Mouse (Mus musculus) c-Kit-positive CD71-negative TER-119-negative erythroid progenitor cells, embryonic 14.5 days (primary cell): ENCODE measurements at regions not wholly inside any gene's neighbourhood (a gene's known extent, or its start where the extent isn't known, plus 50 kb on each side); places are given as distances from the start of the nearest gene placed in this dataset.

Source experiments
- DNase-seq: peaks from one replicate; pipeline ENCODE4 v3.0.0-alpha.2; 2013; ENCODE audit warnings: low read depth

- DNase-seq: no peak
Measured at GRCm38 (mm10) chr8:44094818-44095217, 385.0 kb upstream of the Adam34 start.

GRCm38 (mm10) chr8:44093491-44093890 is 383.6 kb upstream of the Adam34 start:
- no peak for DNase-seq

DNA sequence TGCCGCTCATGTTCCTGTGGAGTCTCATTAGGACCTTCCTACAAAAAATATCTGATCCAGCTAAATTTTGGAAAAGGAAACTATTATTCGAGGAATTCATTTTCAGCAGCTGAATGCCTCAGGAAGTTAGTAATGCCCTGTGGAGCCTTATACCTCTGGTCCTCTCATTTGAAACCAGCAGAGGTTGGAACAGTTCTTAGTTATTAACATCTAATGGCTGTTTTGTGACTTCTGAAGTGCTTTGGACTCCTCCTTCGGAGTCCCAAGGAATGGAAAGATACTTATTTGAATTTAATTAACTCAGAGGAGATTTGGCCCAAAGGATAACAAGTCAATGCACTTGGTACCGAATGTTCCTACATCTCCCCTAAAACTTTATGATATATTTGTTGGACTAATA is 372.2 kb upstream of the Adam34 start:
- DNase-seq: no peak

DNA sequence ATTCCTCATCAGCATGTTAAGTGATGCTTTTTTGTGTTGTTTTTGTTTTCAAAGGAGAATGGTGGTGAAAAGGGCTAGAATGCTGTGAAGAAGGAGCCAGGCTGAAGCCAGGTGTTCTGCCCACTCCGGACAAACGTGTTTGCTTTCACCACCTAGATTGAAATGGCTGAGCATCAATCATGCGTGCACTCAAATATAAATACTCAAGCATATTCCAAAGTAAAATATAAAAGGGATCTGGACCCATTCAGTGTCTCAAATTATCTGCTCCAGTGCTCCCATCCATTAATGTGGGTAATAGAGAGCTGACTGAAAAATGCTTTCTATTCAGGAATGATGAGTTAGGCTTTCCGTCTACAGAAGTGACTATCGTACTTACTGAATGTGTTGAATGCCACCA is 349.0 kb upstream of the Adam34 start:
- DNase-seq: no peak

DNA sequence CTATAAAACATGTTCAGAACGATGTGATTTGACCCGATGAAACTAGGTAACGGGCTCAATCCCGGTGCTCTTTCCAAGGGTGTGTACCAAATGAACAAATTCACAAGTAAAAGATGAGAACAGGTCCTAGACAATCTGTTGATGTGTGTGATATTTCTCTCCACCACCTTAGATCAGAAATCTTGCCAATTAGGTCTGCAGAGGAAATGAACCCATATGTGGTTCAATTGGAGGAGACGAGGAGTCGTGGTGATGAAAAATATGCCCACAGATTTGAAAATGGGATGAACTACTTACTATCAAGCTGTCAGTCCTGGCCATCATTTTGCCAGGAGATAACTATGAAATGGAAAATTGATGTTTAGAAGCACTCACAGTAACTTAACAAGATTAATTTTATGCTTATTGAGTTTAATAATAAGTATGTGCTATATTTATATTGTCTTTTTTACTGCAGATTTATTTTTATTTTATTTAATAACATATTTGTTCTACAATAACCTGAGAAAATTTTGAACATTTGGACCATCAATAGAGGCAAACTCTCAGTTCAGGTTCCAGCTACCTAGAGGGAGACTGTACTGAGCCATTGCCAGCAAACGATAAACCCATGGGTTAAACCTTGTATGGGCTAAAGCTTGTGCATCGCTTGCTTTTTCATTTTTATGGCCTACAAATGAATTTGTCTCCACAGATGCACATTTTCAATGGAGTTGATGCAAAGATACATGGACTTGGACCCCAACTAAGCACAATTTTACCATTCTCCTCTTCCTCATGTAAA is 332.9 kb upstream of the Adam34 start:
- DNase-seq: no peak

- DNase-seq: no peak
Measured at GRCm38 (mm10) chr8:44034211-44034610, 324.4 kb upstream of the Adam34 start.

DNA sequence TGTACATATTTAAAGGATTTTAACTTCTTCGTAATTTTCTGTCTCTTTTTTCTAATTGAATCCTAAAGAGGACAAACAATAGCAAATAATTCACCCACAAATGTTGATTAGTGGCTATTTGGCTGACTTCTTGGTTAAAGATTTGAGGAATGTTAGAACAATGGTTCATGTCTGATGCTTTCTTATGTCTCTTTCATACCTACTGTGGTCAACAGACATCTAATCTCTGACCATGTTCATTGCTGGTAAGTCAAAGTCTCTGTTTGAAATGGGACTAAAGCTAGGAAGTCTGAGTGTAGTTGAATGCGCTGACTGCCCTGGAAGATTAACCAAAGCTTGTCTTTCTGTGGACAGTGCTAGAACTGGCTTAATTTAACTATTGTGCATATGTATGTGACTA is 321.5 kb upstream of the Adam34 start:
- no peak for DNase-seq

- no peak for DNase-seq
Measured at GRCm38 (mm10) chr8:44030972-44031371, 321.1 kb upstream of the Adam34 start.

- no peak for DNase-seq
Measured at GRCm38 (mm10) chr8:44027738-44028137, 317.9 kb upstream of the Adam34 start.

GRCm38 (mm10) chr8:44025926-44026325 is 316.1 kb upstream of the Adam34 start:
- peak; percentile 14 for DNase-seq

DNA sequence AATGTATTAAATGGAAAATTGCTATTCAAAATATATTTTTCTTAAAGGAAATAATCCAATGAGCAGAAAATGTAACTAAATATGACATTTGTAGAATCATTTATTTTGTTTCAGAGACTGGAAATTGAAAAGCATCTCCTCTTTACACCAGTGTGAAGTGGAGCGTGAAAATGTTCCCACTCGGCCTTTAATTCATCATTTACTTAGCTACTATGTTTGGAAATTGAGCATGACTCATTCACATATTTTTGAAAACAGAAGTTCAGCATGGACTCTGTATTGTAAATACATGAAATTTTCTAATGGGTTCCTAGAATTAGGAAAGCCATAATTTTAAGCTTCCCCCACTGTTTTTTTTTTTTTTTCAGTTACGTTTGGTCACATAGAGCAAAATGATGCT is 314.2 kb upstream of the Adam34 start:
- no peak for DNase-seq
